Mouse (Mus musculus): Measurements from ENCODE around the gene Fam19a2. TPM values are rescaled to one million over a fixed set of nuclear protein-coding genes. Genes with fewer than 3 reads are reported as not detected.
A peak's percentile ranks its signal among the peaks of the same experiment; 100 is the strongest.

The Fam19a2 gene
- under 1 TPM; 0.19 to 0.20 TPM for total RNA-seq (2021)
- long read RNA-seq, experiment 1: 0 reads
- long read RNA-seq, experiment 2: 0 reads

DNA sequence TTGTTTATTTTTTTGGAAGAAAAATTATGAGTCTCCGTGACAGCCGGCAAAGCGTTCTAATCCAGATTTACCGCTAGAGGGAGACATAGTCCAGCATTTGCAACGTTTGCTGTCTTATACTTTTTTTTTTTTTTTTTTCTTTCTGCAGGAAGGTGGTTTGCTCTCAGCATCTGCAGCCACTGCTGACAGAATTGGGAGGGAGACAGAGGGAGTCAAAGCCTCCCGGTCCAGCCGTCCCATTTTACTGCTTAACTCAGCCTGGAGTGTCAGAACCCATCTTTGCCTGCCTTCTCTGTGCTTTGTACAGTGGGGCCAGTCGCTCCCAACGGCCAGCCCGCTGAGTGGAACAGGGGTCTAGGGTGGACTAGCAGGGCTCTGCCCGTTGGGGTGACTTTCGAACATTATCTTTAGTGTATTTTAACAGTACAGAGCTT is at the start of gene Fam19a2:
TSS of gene Fam19a2 (plus strand) at position 121 of the 434 bp plus-strand sequence.
- peak; percentile 12 for DNase-seq

DNA sequence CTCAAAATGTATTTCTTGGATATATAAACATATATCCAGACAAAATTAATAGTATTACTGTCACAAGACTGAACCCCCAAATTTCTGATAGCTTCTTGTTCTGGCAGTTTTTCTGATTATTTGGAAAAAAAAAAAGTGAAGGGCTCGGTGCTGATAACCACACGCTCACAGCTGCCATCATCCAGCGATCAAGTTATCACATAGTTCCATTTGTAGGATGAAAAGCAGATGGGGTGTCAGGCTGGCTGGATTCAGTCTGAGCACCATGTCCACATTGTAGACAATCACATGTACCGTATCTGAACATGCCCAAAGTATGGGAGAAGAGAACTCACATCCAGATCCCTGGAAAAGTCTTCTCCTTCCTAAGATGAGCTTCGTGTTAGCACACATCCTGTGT is 41.0 kb upstream of the Fam19a2 start:
- DNase-seq: no peak

DNA sequence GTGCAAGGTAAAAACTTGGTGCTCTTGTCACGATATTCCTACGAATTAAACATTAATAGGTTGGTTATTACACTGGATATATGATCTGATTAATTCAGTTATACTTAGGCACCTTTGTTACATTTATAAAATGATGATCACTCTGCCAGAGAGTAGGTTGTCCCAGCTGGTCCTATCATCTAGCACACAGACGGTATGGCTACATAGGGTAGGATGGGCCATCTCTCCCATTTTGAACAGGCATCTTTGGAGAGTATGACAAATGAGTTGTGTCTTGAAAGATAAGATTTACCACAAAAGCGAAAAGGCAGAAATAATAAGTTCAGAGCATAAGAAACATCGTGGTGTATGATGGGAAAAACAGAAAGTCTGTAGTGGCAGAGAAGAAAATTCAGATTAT is 34.4 kb upstream of the Fam19a2 start:
- DNase-seq: no peak

DNA sequence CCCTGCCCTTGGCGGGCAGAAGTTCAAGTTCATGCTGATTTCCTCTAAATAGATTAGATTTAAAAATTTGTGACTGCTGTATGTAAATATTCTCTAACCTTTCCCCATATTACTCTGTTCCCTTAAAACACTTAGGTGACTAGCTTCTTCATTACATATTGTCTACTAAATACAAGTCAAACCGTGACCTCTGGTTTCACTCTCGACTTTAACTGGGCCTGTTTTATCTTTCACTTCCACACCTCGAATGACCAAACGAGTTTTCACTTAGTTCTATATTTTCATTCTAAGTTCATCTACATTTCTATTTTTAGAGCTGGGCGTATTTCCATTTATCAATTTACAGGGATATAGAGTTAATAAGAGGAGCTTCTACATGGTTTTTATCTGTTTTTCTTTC is 15.7 kb upstream of the Fam19a2 start:
- DNase-seq: no peak

DNA sequence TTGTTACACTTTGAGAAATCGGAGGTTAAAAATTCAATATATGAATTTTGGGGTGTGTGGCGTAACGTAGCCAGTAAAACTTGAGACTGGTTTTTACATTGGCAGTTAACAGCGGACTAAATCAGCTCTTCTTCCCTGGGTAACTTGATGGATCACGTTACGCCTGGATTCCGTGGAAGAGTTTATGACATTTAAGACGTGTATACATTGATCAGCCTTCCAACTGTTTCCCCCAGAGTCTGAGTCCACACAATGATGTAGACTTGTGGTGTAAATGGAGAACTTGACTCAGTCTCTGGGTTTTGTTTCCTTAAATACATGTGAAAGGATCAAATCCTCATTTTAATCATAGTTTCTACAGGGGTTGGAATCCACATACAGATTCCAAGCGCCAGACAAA is 11.9 kb upstream of the Fam19a2 start:
- no peak for DNase-seq

DNA sequence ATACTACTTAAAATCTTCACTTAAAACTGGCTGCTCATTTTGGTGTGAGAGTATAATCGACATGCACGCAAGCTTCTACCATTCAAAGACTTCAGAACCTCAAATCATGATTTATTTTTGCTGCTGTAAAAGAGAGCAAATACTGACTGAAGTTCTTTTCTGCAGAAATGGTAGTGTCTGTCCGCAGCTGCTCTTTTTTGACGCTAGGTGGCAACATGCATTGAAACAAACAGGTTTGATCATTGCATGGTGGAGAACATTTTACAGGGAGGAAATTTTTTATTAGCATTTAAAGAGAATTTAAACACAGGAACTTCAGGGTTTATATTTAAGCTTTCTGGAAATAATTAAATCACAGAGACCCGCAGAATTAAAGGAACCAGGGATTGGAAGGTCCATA is 9.5 kb upstream of the Fam19a2 start:
- DNase-seq: no peak

DNA sequence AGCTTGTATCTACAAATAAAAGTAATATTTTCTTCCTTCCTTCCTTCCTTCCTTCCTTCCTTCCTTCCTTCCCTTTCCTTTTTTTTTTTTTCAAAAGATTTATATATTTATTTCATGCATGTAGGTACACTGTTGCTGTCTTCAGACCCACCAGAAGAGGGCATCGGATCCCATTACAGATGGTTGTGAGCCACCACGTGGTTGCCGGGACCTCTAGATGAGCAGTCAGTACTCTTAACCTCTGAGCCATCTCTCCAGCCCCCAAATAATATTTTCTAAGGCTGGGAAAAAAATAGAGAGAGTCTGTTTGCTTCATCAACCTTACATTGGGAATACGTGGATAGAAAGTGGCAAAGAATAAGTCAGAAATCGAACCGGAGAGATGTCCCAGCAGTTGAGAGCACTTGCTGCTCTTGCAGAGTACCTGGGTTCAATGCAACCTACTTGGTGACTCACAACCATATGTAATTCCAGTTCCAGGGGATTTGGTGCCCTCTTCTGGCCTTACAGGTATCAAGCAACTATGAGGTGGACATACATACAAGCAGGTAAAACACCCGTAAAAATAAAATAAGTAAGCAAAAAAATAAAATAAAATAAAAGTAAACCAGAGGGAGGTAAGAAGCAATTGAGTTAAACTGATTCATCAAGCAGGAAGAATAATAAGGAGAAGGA is 8.0 kb upstream of the Fam19a2 start:
- DNase-seq: no peak

DNA sequence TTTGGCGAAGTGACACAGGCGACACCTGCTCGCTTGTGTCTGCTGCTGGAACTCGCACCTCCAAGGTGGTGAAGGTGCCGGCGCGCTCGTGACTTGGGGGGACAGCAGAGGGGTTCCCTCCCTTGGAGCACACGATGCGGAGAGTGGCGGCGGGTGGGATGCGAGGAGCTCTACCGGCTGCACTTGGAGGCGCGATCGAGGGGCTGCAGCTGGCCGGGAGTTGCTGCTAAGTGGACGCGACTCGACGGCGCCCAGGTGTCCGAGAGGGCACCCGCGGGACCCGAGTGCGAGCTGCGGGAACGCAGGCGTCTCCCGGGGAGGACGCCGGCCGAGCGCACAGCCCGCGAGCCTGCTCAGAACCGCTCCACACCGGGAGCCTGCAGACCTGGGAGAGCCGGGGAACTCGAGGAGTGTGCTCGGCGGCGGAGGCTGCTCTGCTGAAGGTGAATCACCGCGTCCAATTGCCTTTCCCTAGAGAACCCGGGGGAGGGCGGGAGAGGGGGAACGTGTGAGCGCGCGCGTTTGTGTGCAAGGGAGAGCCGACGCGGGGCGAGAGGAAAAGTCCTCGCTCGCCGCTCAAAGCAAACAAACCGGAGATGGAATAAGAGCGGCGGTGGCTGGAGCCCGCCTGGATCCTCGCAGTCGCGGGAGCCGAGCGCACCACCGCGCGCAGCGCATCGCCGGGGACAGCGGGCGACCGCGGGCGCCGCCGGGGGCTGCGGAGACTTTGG is 830 bp downstream of the Fam19a2 start:
- peak; percentile 24 for DNase-seq

DNA sequence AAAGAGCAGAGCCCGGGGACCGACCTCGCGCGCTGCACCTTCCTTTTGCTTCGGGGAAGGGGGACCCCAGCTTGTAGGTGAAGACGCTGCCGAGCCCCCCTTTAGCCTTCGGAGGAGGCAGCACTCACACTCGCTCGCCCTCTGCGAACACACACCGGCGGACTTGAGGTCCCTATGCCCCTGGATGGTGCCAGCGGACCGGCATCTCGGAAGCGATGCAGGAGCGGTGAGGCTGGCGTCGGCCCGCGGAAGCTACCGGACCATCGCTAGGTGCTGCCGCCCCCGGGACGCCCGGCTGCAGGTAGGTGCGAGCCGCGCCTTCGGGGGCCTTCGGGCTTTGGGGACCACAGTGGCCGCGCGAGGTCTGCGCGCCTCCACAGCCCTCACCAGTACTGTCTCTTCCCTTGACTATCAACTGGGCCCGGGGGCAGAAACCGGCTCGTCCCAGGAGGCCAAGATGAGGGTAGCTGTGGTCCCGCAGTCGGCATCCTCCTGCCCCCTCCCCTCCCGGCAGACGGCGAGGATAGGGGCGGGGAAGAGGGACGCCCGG is 1.5 kb downstream of the Fam19a2 start:
- peak; percentile 9 for DNase-seq

DNA sequence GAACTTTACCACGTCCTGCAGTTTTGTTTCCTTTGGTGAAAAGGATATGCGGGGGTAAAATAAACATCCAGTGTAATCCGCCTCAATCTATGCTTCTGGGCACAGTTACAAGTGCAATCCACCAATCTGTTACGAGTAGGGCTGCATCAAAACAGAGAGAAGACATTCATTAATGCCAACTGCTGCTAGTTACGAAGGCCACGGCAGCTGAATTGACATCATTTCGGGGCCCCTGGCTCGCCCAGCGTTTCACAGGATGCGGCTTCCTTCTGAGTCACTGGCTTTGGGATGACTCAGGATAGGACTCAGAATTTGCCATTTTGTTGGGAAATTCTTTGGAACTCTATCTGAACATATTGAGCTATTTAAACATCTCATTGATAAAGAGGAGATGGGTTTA is 4.8 kb downstream of the Fam19a2 start:
- no peak for DNase-seq

DNA sequence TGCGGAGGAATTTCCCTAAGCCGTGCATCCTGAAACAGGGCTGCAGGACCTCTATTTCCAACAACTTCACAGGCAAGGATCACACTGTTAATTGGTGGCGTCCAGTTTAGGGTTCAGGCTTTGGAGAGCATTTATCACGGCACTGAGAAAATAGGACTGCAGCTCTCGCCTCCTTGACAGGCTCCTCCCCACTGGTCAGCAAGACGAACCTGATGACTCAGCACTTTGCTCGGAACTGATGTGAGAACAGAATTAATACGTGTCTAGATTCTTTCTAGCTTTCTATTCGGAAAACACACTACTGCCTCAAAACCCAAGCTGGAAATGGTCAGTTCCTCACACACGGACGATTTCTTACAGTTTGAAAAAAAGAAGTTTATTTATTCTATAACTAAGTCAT is 10.8 kb downstream of the Fam19a2 start:
- no peak for DNase-seq

DNA sequence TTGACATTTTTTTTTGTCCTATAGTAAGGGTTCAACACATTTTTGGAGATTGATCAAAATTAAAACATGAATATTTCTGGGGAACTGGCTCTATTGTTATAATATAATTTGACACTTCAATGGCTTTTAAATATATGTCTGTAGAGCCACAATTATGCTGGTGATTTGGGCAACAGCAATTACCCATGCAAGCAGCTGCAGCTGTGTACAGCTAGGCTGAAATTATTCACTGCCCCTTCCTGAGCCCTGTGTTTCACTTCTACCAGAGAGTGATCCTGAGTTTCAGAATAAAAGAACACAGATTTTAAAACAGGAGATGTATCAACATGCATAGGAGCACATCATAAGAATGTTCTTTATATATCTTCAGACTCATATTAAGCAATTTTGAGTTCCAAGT is 43.5 kb downstream of the Fam19a2 start:
- DNase-seq: no peak

DNA sequence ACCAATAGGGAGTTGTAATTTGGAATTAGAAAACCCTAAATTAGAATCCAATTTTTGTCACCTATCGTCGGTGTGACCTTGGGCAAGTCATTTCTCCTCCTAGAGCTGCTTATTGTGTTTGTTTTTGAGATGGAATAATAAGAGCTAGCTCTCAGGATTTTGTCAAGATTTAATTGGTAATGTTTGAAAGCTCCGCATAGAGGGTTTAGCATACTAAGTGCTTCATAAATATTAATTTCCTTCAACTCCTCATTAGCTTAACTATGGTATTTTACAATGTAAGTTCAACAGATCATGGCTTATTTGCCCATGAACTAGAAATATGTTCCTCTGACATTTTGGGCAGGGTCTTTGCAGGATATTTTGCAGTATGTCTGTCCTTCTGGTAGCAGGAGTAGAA is 62.5 kb downstream of the Fam19a2 start:
- DNase-seq: no peak

DNA sequence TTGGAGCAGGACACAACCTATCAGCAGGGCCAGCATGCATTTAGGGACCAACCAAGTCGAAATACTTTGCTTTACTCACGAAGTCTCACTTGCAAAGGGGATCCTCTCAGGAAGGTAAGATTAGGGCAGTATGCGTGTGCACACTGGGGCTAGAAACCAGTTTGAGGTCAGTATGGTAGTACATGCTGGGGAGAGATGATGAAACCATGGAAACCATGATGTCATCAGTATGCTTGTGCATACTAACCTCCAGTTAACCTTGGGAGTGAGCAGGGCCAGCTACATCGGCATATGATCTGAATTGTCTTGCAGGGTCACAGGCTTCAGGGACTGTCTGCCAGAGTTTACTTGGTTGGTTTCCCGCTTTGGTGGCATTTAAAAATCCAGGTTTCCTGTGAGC is 77.5 kb downstream of the Fam19a2 start:
- no peak for DNase-seq

DNA sequence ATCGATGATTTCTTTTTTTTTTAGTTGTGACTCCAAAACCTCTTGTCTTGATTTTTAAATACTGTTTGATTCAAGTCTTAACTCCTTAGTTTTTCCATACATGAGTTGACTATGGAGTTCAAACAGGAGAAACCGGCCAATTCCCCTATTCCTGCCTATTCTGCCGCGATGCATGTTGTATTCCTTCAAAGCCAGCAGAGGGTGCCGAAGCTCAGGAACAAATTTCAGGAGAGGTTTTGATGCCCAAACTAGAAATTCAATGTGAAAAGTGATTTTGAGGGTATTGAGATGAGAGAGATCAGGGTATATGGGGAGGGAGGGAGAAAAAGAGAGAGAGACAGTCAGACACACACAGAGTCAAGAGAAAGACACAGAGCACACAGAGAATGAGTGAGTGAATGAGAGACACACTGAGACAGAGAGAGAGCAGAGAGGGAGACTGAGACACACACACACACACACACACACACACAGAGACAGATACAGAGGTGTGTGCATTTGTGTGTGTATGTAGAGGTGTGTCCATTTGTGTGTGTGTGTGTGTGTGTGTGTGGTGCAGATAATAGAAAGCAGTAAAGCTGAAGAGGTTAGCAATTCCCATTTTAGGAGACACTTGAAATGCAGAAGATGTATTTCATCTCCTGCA is 78.9 kb downstream of the Fam19a2 start:
- DNase-seq: peak; percentile 8

DNA sequence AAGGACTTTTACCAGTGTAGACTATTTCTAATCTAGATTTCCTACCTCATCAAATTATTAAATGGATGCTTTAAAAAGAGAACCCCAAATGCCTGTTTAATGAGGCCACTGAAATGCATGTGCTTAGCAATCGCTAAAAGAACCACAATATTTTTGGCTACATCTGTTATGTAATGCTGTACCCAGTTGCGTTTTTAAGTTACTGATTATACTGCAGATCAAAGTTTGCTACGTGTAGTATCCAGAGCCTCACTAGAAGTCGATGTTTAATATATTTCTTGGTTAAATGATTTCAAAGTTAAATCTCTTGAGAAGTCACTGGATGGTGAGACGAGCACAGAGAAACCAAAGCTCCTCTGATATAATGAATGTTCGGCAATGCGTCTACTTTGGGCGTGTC is 82.5 kb downstream of the Fam19a2 start:
- DNase-seq: no peak

DNA sequence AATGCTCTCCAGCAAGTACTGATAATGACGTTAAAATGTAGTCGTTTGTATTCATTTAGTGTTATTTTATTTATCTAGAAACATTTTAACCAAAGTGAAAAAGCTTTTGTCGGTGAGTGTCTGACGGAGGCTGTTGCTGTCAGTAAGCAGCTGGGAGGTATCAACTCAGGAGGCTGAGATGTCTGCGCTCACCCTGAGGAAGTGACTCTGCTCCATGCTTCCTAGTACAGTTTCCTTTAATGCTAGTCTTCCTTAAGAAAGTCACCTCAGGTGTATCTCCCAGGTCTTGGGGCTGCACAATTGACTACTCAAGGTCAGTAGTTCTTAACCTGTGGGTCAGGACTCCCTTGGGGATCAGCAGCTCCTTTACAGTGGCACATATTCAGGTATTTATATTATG is 89.9 kb downstream of the Fam19a2 start:
- DNase-seq: no peak

DNA sequence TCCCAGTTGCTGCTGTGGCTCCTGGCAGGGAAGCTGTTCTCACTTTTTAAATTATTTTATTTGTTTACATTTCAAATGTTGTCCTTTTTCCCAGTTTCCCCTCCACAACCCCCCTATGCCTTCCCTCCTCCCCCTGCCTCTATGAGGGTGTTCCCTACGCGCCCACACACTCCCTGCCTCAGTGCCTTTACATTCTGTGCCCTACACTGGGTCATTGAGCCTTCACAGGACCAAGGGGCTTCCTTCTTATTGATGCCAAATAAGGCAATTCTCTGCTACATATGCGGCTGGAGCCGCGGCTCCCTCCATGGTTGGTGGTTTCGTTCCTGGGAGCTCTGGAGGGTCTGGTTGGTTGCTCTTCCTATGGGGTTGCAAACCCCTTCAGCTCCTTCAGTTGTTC is 93.2 kb downstream of the Fam19a2 start:
- no peak for DNase-seq

DNA sequence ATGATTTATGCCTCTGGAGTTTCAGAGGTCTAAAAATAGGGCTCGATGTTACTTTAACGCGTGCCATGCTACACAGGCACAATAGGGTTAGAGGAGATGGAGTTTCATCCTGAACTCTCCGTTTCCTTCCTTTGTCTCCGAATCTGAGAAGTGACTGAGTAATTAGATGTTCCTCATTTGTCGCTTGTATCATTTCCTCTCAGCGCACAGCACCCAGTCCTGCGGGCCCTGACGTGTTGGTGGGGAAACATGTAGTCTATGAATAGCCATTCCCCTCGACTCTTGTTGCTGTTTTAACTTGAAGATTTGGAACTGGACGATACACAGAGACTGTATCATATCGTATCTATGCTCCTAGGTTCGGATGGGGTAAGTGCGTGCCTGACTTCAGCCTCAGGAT is 96.7 kb downstream of the Fam19a2 start:
- DNase-seq: no peak

DNA sequence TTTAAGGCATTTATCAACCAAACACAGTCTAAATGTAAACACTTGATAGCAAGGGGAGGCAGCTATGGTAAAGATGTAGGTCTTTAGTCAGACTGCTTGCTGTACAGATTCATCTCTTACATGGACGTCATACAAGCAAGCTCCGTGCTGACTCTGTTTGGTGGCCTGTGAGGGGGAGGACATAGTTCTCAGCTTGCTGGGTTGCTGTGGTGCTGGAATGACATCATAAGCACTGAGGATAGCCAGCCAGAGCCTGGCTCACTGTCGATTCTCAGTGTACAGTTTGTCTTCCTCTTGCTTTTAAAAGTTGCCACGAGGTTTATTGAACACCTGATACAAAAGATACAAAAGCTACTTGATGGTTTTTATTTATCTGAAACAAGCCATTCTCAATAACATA is 100.8 kb downstream of the Fam19a2 start:
- DNase-seq: no peak

DNA sequence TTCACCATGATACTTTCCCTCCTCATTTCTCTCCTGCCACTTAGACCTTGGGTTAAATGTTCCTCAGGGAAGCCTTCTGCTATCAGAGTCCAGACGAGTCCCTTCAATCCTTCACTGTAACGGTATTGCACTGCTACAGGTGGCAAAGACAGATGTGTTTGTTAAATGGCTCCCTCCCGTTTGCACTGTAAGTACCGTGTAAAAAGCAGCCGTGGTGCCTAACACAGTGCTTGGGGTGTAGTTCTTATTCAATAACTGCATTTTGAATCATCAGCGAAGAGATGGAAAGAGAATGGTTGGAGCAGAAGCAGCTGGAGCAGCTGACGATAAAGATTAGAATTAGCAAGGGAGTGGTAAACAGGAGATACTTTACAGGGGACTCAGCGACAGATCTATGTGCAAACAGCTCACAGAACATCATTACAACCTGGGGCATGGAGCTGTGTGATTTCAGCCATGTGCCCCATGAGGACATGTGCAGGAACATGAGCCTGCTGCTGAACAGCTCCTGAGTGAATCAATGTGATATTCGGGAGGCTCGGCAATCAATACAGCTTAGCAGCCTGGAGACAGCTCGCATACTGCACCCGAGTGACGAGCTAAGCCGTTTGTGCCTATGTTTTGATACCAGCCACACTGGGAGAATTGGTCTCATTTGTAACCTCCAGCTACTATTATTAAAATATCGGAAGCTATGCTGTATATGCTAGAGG is 103.5 kb downstream of the Fam19a2 start:
- DNase-seq: no peak

DNA sequence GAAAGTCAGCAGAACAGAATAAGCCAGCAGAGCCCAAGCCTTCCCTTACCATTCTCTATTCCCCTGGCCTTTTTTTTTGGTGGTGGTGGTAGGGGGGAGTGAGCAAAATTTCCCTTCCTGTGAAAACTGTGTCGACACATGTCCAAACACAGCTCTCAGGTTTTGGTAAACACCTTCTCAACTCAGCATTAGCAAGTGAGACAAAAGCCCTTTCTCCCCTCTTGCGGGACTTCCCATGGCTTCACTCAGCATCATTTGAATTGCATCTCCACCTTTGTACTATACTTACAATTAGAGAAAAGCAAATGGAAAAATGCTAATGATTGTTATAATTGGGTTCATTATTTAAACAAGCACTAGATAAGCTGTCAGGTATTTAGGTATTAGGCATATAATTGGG is 119.5 kb downstream of the Fam19a2 start:
- no peak for DNase-seq

DNA sequence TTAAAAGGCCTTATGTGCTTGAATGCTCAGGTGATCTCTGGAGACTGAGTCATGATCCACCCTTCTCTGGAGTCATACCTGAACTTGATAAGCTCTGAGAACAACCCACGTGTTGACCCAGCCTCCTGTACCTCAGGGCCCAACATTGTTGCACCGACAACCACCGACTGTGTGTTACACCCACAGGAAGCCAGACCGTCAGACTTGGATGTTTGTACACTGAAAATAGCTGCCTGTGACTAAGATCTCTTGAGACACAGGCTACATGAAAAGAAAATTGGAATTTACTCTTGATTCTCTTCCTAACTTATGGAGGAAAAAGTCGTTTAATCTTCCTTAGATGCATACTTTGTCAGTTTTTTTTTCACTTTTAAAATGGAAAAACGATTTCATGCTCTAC is 121.8 kb downstream of the Fam19a2 start:
- no peak for DNase-seq

Data from gastrocnemius, postnatal 10 days (tissue).